Mouse (Mus musculus) hindbrain, embryonic 14.5 days (tissue): ENCODE measurements at regions not wholly inside any gene's neighbourhood (a gene's known extent, or its start where the extent isn't known, plus 50 kb on each side); places are given as distances from the start of the nearest gene placed in this dataset.

Experiments used
- ATAC-seq: fragments of 200-750 bp; cut with Nextera tagmentation; 2 replicates; pipeline ENCODE4 v1.8.0; 2017; ENCODE audit warnings: moderate number of reproducible peaks, mild to moderate bottlenecking, moderate TSS enrichment, moderate library complexity; ENCODE audit not compliant: low FRiP score
- DNase-seq: peaks from one replicate; pipeline ENCODE4 v3.0.0-alpha.2; 2015; ENCODE audit warnings: low spot score
- H3K27ac ChIP-seq: fragments of 300-500 bp; sonication (generic); 2 replicates; pipeline ENCODE4 v1.5.1; 2014; ENCODE audit warnings: mild to moderate bottlenecking, moderate library complexity
- H3K27me3 ChIP-seq: fragments of 300-500 bp; sonication (generic); 2 replicates; pipeline ENCODE4 v1.6.1; 2014; ENCODE audit warnings: mild to moderate bottlenecking, low read length, mixed read lengths; ENCODE audit not compliant: control insufficient read depth, insufficient read depth
- H3K36me3 ChIP-seq: fragments of 300-500 bp; sonication (generic); replicated peaks from 2 replicates; pipeline ENCODE4 v1.6.1; 2014; ENCODE audit not compliant: control insufficient read depth, insufficient read depth
- H3K4me1 ChIP-seq: fragments of 300-500 bp; sonication (generic); replicated peaks from 2 replicates; pipeline ENCODE4 v1.6.1; 2014; ENCODE audit warnings: antibody characterized with exemption, low read length, mixed read lengths; ENCODE audit not compliant: control insufficient read depth, insufficient read depth
- H3K4me2 ChIP-seq: fragments of 300-500 bp; sonication (generic); replicated peaks from 2 replicates; pipeline ENCODE4 v1.6.1; 2014; ENCODE audit warnings: mild to moderate bottlenecking, moderate library complexity
- H3K4me3 ChIP-seq: fragments of 300-500 bp; sonication (generic); replicated peaks from 2 replicates; pipeline ENCODE4 v1.5.1; 2014; ENCODE audit warnings: mild to moderate bottlenecking, low read length
- H3K9ac ChIP-seq: fragments of 300-500 bp; sonication (generic); 2 replicates; pipeline ENCODE4 v1.6.1; 2014
- H3K9me3 ChIP-seq: fragments of 300-500 bp; sonication (generic); 2 replicates; pipeline ENCODE4 v1.6.1; 2016; ENCODE audit warnings: low read length; ENCODE audit not compliant: control insufficient read depth
- WGBS: fragments of 180-500 bp; shearing (Covaris S2); extraction: QIAGEN DNeasy Blood & Tissue Kit; methylation state at CpG from one replicate; pipeline ENCODE4 v1.1.7; 2014; 5-methylcytosine and 5-hydroxymethylcytosine counted together

DNA sequence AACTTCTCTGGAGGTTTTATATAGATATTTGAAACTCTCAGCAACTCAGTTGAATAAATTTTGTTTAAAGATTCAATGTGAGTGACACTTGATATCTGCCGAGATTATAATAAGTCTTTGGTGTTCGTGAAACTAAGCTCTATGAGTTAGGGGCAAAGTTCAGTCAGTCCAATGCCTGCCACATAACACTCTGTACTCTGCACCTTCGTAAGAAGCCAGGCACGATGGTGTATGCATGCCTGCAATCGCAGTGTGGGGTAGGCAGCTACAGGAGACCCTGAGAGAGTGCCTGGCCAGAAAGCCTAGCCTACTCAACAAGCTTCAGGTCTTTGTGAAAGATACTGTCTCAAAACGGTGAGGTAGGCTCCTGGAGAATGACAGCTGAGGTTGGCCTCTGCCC is 167.7 kb downstream of the Moxd1 start:
- DNase-seq (no peak), ATAC-seq (no peak)
- Histone ChIP-seq H3K27ac (no peak overlapping the region), H3K4me1 (no peaks in the 10 kb centered on the region), H3K27me3 (no peaks in the 10 kb centered on the region), H3K9ac (no peak overlapping the region), H3K9me3 (no peaks in the 10 kb centered on the region), H3K36me3 (no peaks in the 10 kb centered on the region), H3K4me2 (no peak overlapping the region), H3K4me3 (no peak overlapping the region)
- 88% methylated on average over 6 of the region's 6 CpGs for WGBS

GRCm38 (mm10) chr10:24392066-24392465 is 168.7 kb downstream of the Moxd1 start:
- H3K27ac ChIP-seq, result no peak overlapping the region
- ATAC-seq, result no peak
- no peaks in the 10 kb centered on the region for H3K4me1 ChIP-seq
- H3K4me2 ChIP-seq, result no peak overlapping the region
- H3K9ac ChIP-seq, result no peak overlapping the region
- WGBS, result 79% methylated on average over 3 of the region's 3 CpGs
- no peaks in the 10 kb centered on the region for H3K9me3 ChIP-seq
- no peaks in the 10 kb centered on the region for H3K36me3 ChIP-seq
- no peak overlapping the region for H3K4me3 ChIP-seq
- no peaks in the 10 kb centered on the region for H3K27me3 ChIP-seq
- no peak for DNase-seq

- DNase-seq, result no peak
These were observed 172.9 kb downstream of the Moxd1 start for GRCm38 (mm10) chr10:24395999-24396784.

DNA sequence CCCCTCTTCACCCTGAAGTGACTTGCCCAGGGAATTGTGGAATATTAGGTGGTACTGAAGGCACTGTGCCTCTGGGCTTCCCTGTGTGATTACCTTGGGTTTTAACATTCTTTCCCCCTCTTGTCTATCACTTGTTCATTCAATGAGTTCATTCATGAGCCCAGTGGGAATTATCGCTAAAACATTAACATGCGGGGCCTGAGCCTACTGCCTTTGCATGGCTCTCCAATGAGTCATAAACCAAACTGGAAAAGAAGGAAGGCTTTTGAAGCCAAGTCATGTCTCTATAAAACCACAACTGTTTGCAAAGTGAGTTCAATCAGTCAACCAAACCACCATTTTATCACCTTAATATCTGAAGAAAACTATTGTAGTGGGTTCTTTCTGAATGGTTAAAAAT is 173.8 kb downstream of the Moxd1 start:
- Histone ChIP-seq H3K27ac (no peak overlapping the region), H3K4me2 (no peak overlapping the region), H3K4me1 (no peaks in the 10 kb centered on the region), H3K9ac (no peak overlapping the region), H3K4me3 (no peak overlapping the region), H3K9me3 (no peaks in the 10 kb centered on the region), H3K27me3 (no peaks in the 10 kb centered on the region), H3K36me3 (no peaks in the 10 kb centered on the region)
- WGBS, result 88% methylated on average over 2 of the region's 2 CpGs
- no peak for ATAC-seq
- no peak for DNase-seq

More at GRCm38 (mm10) chr10:24395999-24396784, 172.9 kb downstream of the Moxd1 start:
- Histone ChIP-seq H3K27ac (no peak overlapping the region), H3K4me1 (no peaks in the 10 kb centered on the region), H3K27me3 (no peaks in the 10 kb centered on the region), H3K36me3 (no peaks in the 10 kb centered on the region), H3K9me3 (no peaks in the 10 kb centered on the region), H3K4me3 (no peak overlapping the region), H3K9ac (no peak overlapping the region), H3K4me2 (no peak overlapping the region)
- no peak for ATAC-seq
- WGBS, result 74% methylated on average over 13 of the region's 13 CpGs

- Histone ChIP-seq H3K27ac (no peak overlapping the region), H3K36me3 (no peaks in the 10 kb centered on the region), H3K4me2 (no peak overlapping the region), H3K9ac (no peak overlapping the region), H3K4me1 (0 out of 2 replicates have a peak, but pooled peaks cover 6% of the 10 kb centered on the region), H3K4me3 (no peak overlapping the region), H3K27me3 (no peaks in the 10 kb centered on the region), H3K9me3 (no peaks in the 10 kb centered on the region)
- no peak for DNase-seq
- 75% methylated on average over 4 of the region's 4 CpGs for WGBS
- ATAC-seq, result no peak
These were observed 181.5 kb downstream of the Moxd1 start for GRCm38 (mm10) chr10:24404851-24405250.

DNA sequence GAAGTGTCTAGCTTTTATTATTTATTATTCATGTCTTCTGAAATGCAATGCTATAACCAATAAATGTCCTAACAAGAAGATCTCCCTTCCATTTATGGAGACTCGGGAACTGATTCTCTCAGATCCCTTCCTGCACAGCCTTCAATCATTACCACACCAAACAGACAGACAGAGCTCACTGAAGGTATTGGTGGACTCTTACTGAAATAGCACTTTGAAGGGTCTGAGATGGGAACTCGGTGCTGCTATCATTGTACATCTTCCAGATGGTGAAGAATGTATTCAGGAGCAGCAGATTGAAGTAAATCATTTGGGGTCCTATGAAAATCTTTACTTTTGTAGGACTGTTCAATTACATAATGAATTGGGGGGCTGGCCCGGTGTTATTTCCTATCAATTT is 183.6 kb downstream of the Moxd1 start:
- Histone ChIP-seq H3K9me3 (no peaks in the 10 kb centered on the region), H3K9ac (no peak overlapping the region), H3K4me2 (no peak overlapping the region), H3K27me3 (no peaks in the 10 kb centered on the region), H3K4me1 (0 out of 2 replicates have a peak, but pooled peaks cover 6% of the 10 kb centered on the region), H3K4me3 (no peak overlapping the region), H3K36me3 (no peaks in the 10 kb centered on the region), H3K27ac (no peak overlapping the region)
- ATAC-seq (no peak), DNase-seq (no peak)
- WGBS, result 28% methylated on average over 3 of the region's 3 CpGs

DNA sequence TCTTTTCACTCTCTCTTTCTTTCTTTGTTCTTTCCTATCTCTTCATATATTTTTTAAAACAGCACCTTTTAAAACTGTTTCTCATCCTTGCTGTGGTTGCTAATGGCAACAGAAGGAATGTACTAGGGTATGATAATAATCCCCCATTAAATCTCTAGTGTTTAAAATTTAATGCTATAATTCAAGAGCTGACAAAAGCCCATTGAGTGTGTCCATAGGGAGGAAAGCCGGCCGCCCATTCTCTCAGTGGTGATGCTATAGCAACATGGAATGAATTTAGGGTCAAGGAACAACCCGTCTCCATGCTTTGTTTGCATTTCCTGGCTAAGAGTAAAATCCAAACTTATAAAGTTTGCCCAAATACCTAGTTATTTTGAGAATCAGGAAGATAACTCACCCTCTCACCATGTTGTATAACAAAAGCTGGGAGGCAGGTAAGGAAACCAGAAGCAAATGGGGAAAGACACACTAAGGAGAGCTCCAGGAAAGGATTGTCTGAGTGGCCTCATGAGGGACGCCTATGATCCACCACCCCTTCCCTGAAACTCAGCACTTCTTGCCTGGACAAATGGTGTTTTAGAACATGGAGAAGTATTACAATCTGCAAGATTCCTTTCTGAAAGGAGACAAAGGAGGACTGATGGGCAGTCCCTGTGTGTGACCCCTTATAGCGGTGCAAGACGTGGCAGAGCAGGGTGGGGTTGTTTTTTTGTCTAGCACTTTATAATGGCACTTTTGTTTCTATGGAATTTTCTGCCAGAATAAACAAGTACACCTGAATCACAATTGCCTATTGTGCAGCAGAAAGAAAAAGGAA is 184.3 kb downstream of the Moxd1 start:
- H3K27me3 ChIP-seq, result no peaks in the 10 kb centered on the region
- H3K9ac ChIP-seq, result no peak overlapping the region
- WGBS, result 12% methylated on average over 6 of the region's 6 CpGs
- H3K4me1 ChIP-seq, result 0 out of 2 replicates have a peak, but pooled peaks cover 6% of the 10 kb centered on the region
- no peaks in the 10 kb centered on the region for H3K9me3 ChIP-seq
- H3K36me3 ChIP-seq, result no peaks in the 10 kb centered on the region
- H3K27ac ChIP-seq, result peak overlapping the region; percentile 23; the same call in 1 of the 2 replicates
- no peak overlapping the region for H3K4me3 ChIP-seq
- DNase-seq, result no peak
- peak; percentile 58; the same call in 1 of the 2 replicates for ATAC-seq
- no peak overlapping the region for H3K4me2 ChIP-seq

DNA sequence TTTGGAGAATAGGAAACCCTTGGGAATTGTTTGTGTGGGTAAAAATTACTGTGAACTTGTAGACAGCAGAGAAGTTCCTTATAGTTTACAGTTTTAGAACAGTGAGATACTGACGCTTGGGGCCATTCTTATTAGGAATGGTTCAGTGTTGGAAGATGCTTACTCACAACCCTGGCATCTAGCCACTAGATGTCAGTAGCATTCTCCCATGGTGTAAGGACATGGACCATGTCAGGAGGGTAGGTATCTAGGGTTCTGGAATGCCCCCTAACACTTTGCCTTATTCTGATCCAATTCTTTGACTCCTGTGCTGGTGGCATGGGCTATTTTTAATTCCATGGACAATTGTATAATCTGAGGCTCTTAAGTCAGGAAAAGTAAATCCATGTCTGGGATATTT is 185.3 kb upstream of the Ccn2 start:
- 55% methylated on average over 1 of the region's 1 CpGs for WGBS
- Histone ChIP-seq H3K9ac (no peak overlapping the region), H3K27ac (no peak overlapping the region), H3K4me1 (0 out of 2 replicates have a peak, but pooled peaks cover 6% of the 10 kb centered on the region), H3K4me2 (no peak overlapping the region), H3K9me3 (no peaks in the 10 kb centered on the region), H3K27me3 (no peaks in the 10 kb centered on the region), H3K36me3 (no peaks in the 10 kb centered on the region), H3K4me3 (no peak overlapping the region)
- no peak for DNase-seq
- ATAC-seq, result no peak

DNA sequence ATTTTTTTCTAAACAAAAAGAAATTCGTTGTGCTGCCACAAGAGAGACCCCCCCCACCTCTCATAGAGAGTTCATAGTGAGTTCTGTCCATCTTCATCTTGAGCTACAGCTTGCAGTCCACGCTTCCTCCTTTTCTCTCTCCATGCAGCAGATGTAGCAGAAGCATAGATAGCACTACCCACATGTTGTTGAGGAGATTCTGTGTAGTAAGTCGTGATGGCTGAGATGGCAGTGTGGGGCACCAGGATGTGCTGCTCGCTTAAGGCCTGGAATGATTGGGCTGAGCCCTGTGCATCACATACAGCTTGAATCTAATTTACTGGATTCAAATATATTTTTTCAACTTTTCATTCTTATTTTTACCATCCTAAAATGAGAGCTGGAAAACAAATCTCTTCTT is 184.4 kb upstream of the Ccn2 start:
- Histone ChIP-seq H3K27me3 (no peaks in the 10 kb centered on the region), H3K4me3 (no peak overlapping the region), H3K9me3 (no peaks in the 10 kb centered on the region), H3K4me2 (no peak overlapping the region), H3K36me3 (no peaks in the 10 kb centered on the region), H3K9ac (no peak overlapping the region), H3K27ac (no peak overlapping the region), H3K4me1 (0 out of 2 replicates have a peak, but pooled peaks cover 6% of the 10 kb centered on the region)
- whole genome bisulfite sequencing, result 95% methylated on average over 4 of the region's 4 CpGs
- ATAC-seq (no peak), DNase-seq (no peak)
